ENCODE assay signal across 26 mouse cellular contexts in genomic region chr1:163657766-163658534, GRCm38 (mm10).
DNase-seq lines count a peak whose midpoint lies in the region; ATAC-seq and TF ChIP-seq lines count a peak whose summit lies in the region.
"Had no signal": no experiment of that assay in that cellular context is flagged by ENCODE, and none has a peak within 500 bp of the region (broad histone marks: within the 10 kb centered on the region; RNA-seq: fewer than 3 reads in every experiment).

No protein-coding gene starts in this region.

- no peak overlapping the region for H3K4me2 ChIP-seq in forebrain, embryonic 15.5 days (replicated peaks)
- H3K4me2 ChIP-seq in forebrain, postnatal 0 days (ENCODE audit: low read depth), result no peak overlapping the region
- no peak overlapping the region for H3K4me2 ChIP-seq in neural tube, embryonic 15.5 days
- H3K4me2 ChIP-seq in liver, postnatal 0 days (ENCODE audit: low read depth, low read length), result no peak overlapping the region
- H3K4me2 ChIP-seq: hindbrain, embryonic 12.5 days; limb, embryonic 15.5 days; liver, embryonic 15.5 days; midbrain, embryonic 11.5 days; neural tube, embryonic 12.5 days; stomach, embryonic 15.5 days had no signal

- H3K9ac ChIP-seq in forebrain, embryonic 15.5 days (replicated peaks), result no peak overlapping the region
- H3K9ac ChIP-seq in forebrain, postnatal 0 days, result no peak overlapping the region
- H3K9ac ChIP-seq in neural tube, embryonic 15.5 days (replicated peaks), result no peak overlapping the region
- no peak overlapping the region for H3K9ac ChIP-seq in liver, postnatal 0 days (replicated peaks)
- H3K9ac ChIP-seq: hindbrain, embryonic 12.5 days; limb, embryonic 15.5 days; liver, embryonic 15.5 days; neural tube, embryonic 12.5 days; stomach, embryonic 15.5 days had no signal

- H3K27me3 ChIP-seq in forebrain, embryonic 15.5 days, result no peaks in the 10 kb centered on the region
- H3K27me3 ChIP-seq in forebrain, postnatal 0 days (ENCODE audit: insufficient read depth, low read length), result no peaks in the 10 kb centered on the region
- H3K27me3 ChIP-seq in embryonic facial prominence, embryonic 10.5 days (replicated peaks; ENCODE audit: low read depth, poor library complexity, severe bottlenecking), result no peaks in the 10 kb centered on the region
- H3K27me3 ChIP-seq in neural tube, embryonic 15.5 days (replicated peaks), result no peaks in the 10 kb centered on the region
- H3K27me3 ChIP-seq in liver, postnatal 0 days (ENCODE audit: insufficient read depth, low read length), result no peaks in the 10 kb centered on the region
- H3K27me3 ChIP-seq: hindbrain, embryonic 12.5 days; limb, embryonic 15.5 days; liver, embryonic 15.5 days; neural tube, embryonic 12.5 days; Patski; stomach, embryonic 15.5 days had no signal

- H3K36me3 ChIP-seq in forebrain, embryonic 15.5 days, result no peaks in the 10 kb centered on the region
- no peaks in the 10 kb centered on the region for H3K36me3 ChIP-seq in forebrain, postnatal 0 days (ENCODE audit: insufficient read depth)
- no peaks in the 10 kb centered on the region for H3K36me3 ChIP-seq in embryonic facial prominence, embryonic 10.5 days (replicated peaks)
- H3K36me3 ChIP-seq in neural tube, embryonic 15.5 days, result no peaks in the 10 kb centered on the region
- H3K36me3 ChIP-seq in liver, postnatal 0 days (replicated peaks; ENCODE audit: insufficient read depth, low read length), result no peaks in the 10 kb centered on the region
- H3K36me3 ChIP-seq: heart, embryonic 10.5 days; hindbrain, embryonic 12.5 days; limb, embryonic 15.5 days; liver, embryonic 15.5 days; neural tube, embryonic 12.5 days; stomach, embryonic 15.5 days had no signal

- TF ChIP-seq EP300 in liver, postnatal 0 days (IDR thresholded peaks at IDR 0.05; ENCODE audit: low read depth), result no peak

- TF ChIP-seq CTCF in forebrain, postnatal 0 days (IDR thresholded peaks at IDR 0.05; ENCODE audit: low read depth), result no peak
- no peak for TF ChIP-seq CTCF in liver, postnatal 0 days (IDR thresholded peaks at IDR 0.05; ENCODE audit: low read depth)

- intact Hi-C loops in gastrocnemius, postnatal 14 days (cut with DNase I; ENCODE audit: low total_unique reads), result no loop called here

- no peak for DNase-seq in forebrain, postnatal 0 days
- peak; percentile 24 for DNase-seq in embryonic facial prominence, embryonic 10.5 days (ENCODE audit: low spot score)
- DNase-seq in hindlimb bud, embryonic 11.5 days (ENCODE audit: extremely low spot score, low read depth, low spot score), result peak; percentile 66
- DNase-seq in gastrocnemius, postnatal 14 days, result no peak
- no peak for DNase-seq in liver, postnatal 0 days
- no peak for DNase-seq in adrenal gland, postnatal 25 days
- DNase-seq: adrenal gland, adult 8-10 months; cerebellum, adult 11-12 months; cerebellum, postnatal 25 days; heart, postnatal 10 days; kidney, adult 2 months; kidney, postnatal 10 days; thymus, adult 2 months had no signal

- no peak overlapping the region for H3K27ac ChIP-seq in forebrain, embryonic 15.5 days (replicated peaks)
- no peak overlapping the region for H3K27ac ChIP-seq in forebrain, postnatal 0 days (ENCODE audit: low read depth, low read length)
- H3K27ac ChIP-seq in embryonic facial prominence, embryonic 10.5 days (replicated peaks), result no peak overlapping the region; the same call in 1 of the 2 replicates
- no peak overlapping the region for H3K27ac ChIP-seq in neural tube, embryonic 15.5 days (replicated peaks)
- H3K27ac ChIP-seq in liver, postnatal 0 days (ENCODE audit: low read depth), result no peak overlapping the region
- H3K27ac ChIP-seq: heart, embryonic 10.5 days; hindbrain, embryonic 12.5 days; layer of hippocampus, adult 2 months; limb, embryonic 15.5 days; liver, embryonic 15.5 days; neural tube, embryonic 12.5 days; stomach, embryonic 15.5 days had no signal

- ATAC-seq in forebrain, embryonic 15.5 days (replicated peaks), result 0 out of 2 replicates have a peak, but pooled peaks have one; percentile 48
- ATAC-seq in forebrain, postnatal 0 days, result no peak
- peak; percentile 59; the same call in 1 of the 2 replicates for ATAC-seq in neural tube, embryonic 15.5 days (ENCODE audit: low FRiP score)
- ATAC-seq in liver, postnatal 0 days, result no peak
- ATAC-seq: inflammation-experienced regulatory T-cells, adult 6 months; lung, postnatal 0 days; Patski had no signal

- no peaks in the 10 kb centered on the region for H3K9me3 ChIP-seq in forebrain, embryonic 15.5 days
- H3K9me3 ChIP-seq in forebrain, postnatal 0 days (ENCODE audit: low read length), result no peaks in the 10 kb centered on the region
- no peaks in the 10 kb centered on the region for H3K9me3 ChIP-seq in embryonic facial prominence, embryonic 10.5 days
- H3K9me3 ChIP-seq in neural tube, embryonic 15.5 days (replicated peaks), result no peaks in the 10 kb centered on the region
- H3K9me3 ChIP-seq in liver, postnatal 0 days (ENCODE audit: low read length), result no peaks in the 10 kb centered on the region
- H3K9me3 ChIP-seq: heart, embryonic 10.5 days; hindbrain, embryonic 12.5 days; limb, embryonic 15.5 days; liver, embryonic 15.5 days; neural tube, embryonic 12.5 days; stomach, embryonic 15.5 days had no signal

- no peaks in the 10 kb centered on the region for H3K4me1 ChIP-seq in forebrain, embryonic 15.5 days
- no peaks in the 10 kb centered on the region for H3K4me1 ChIP-seq in forebrain, postnatal 0 days (ENCODE audit: insufficient read depth)
- H3K4me1 ChIP-seq in embryonic facial prominence, embryonic 10.5 days, result peaks cover 19% of the 10 kb centered on the region
- H3K4me1 ChIP-seq in neural tube, embryonic 15.5 days, result peaks cover 7% of the 10 kb centered on the region
- H3K4me1 ChIP-seq in liver, postnatal 0 days (ENCODE audit: insufficient read depth), result no peaks in the 10 kb centered on the region
- H3K4me1 ChIP-seq: heart, embryonic 10.5 days; hindbrain, embryonic 12.5 days; liver, embryonic 15.5 days; neural tube, embryonic 12.5 days; stomach, embryonic 15.5 days had no signal

- H3K4me3 ChIP-seq in forebrain, embryonic 15.5 days, result no peak overlapping the region
- H3K4me3 ChIP-seq in forebrain, postnatal 0 days (ENCODE audit: low read depth, low read length), result no peak overlapping the region
- H3K4me3 ChIP-seq in embryonic facial prominence, embryonic 10.5 days, result no peak overlapping the region
- no peak overlapping the region for H3K4me3 ChIP-seq in neural tube, embryonic 15.5 days (replicated peaks)
- no peak overlapping the region for H3K4me3 ChIP-seq in liver, postnatal 0 days (ENCODE audit: low read depth, low read length)
- H3K4me3 ChIP-seq: heart, embryonic 10.5 days; hindbrain, embryonic 12.5 days; layer of hippocampus, adult 2 months; limb, embryonic 15.5 days; liver, embryonic 15.5 days; neural tube, embryonic 12.5 days; stomach, embryonic 15.5 days had no signal

- WGBS in forebrain, embryonic 15.5 days, result 69% methylated on average over 7 of the region's 7 CpGs
- 54% methylated on average over 7 of the region's 7 CpGs for WGBS in forebrain, postnatal 0 days
- WGBS in embryonic facial prominence, embryonic 10.5 days, result 64% methylated on average over 7 of the region's 7 CpGs
- 47% methylated on average over 7 of the region's 7 CpGs for WGBS in neural tube, embryonic 15.5 days
- 69% methylated on average over 7 of the region's 7 CpGs for WGBS in liver, postnatal 0 days (ENCODE audit: insufficient replicate concordance)

Comparison
In these comparisons a context has a peak if more than half of its experiments do, and no peak if none do; other contexts are left out.
1. ATAC-seq: peak in forebrain, embryonic 15.5 days (single experiment) and neural tube, embryonic 15.5 days (single experiment); none in forebrain, postnatal 0 days (single experiment) and liver, postnatal 0 days (single experiment).
2. DNase-seq: peak in embryonic facial prominence, embryonic 10.5 days (single experiment) and hindlimb bud, embryonic 11.5 days (single experiment); none in forebrain, postnatal 0 days (single experiment), gastrocnemius, postnatal 14 days (single experiment), liver, postnatal 0 days (single experiment) and adrenal gland, postnatal 25 days (single experiment).